Mouse (Mus musculus): ENCODE measurements at regions not wholly inside any gene's neighbourhood (a gene's known extent, or its start where the extent isn't known, plus 50 kb on each side); places are given as distances from the start of the nearest gene placed in this dataset.

- no peak for TF ChIP-seq CTCF (IDR thresholded peaks at IDR 0.05; ENCODE audit: low read depth)
- no peak for TF ChIP-seq EP300 (IDR thresholded peaks at IDR 0.05; ENCODE audit: low read depth)
Observed at GRCm38 (mm10) chr7:137925656-137926055, 471.9 kb downstream of the Tcerg1l start.
